Mouse (Mus musculus) Patski (cell line): ENCODE data around the gene Adgre5. TPM values are rescaled to one million over a fixed set of nuclear protein-coding genes. Genes with fewer than 3 reads are reported as not detected.

Experiments
- ATAC-seq: fragments of 100-300 bp; one replicate; pipeline ENCODE4 v1.8.0; 2021
- CTCF ChIA-PET: fragments of 350-600 bp; sonication (Branson Sonifier 250); formaldehyde crosslinking; loops from one replicate; lab custom pipeline; 2022; ENCODE audit warnings: inconsistent platforms; lab: Charles Lee
- POLR2A ChIA-PET: fragments of 350-600 bp; sonication (Branson Sonifier 250); formaldehyde crosslinking; loops from one replicate; lab custom pipeline; 2022; ENCODE audit warnings: antibody characterized with exemption, inconsistent platforms; lab: Charles Lee
- DNase-seq: peaks from one replicate; pipeline ENCODE4 v3.0.0-alpha.2; 2011; ENCODE audit warnings: low read depth, low spot score
- H3K27me3 ChIP-seq: fragments of 371-371 bp; one replicate; pipeline ENCODE4 v1.5.1; 2021
- CTCF ChIP-seq: fragments of 100-300 bp; IDR thresholded peaks from one replicate; pipeline ENCODE4 v1.5.1; 2021
- in situ Hi-C: fragments of 300-500 bp; cut with MboI; formaldehyde crosslinking; loops from 3 replicates; pipeline ENCODE4 v1.11.1; 2018; ENCODE audit warnings: low pct_unique_long_range_greater_than_20kb, mixed read lengths
- polyA plus RNA-seq: library from polyadenylated mRNA; unstranded; gene quantifications from one replicate; pipeline ENCODE4 v1.2.3, GENCODE M21; 2021

Gene Adgre5
- polyA plus RNA-seq, 1 experiment from 2014 or later = 77.0 TPM

DNA sequence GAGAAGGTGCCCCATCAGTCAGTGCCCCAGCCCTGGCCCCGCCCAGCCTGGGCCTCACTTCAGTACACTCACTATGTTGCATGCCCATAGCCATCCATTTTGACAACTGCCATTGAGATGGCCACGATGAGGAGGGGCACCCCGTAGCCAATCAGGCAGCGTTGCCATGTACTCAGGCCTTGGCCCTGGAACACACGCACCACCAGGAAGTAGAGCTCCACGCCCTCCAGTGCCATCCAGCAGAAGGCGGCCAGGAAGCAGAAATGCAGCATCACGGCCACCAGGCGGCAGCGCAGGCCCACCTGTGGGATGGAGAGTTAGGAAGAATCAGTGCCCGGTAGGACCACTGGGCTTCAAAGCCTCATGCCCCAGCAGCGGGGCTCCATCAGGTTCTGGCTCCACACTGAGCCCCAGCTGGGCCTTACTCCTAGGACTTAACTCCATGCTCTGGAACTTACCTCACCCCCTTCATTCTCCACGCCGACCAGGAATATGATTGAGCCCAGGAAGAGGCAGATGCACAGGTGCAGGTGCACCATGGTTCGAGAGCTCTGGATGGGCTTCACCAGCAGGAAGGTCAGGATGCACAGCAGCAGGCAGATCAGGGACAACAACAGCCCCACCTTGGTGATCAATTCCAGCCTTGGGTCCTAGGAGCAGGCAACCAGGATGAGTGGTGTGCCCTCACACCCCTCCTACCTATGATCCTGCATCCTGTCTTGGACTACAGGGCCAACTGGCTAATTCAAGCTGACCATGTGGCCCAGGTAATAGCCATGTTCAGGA lies 16.2 kb downstream of the Adgre5 start:
- CTCF ChIA-PET = interaction anchor here (0.9 to 5.2 kb wide), 11 partner anchors 9 to 230 kb away, joined by 3 to 40 read pairs (median 5); partner anchors contain the start of genes Asf1b, Ddx39 and Gm10644
- POLR2A ChIA-PET = interaction anchor here (0.8 to 1.7 kb wide), 5 partner anchors 9 to 176 kb away, joined by 3 to 8 read pairs (median 3); partner anchors contain the start of gene Ptger1
- DNase-seq (no peak), ATAC-seq (no peak)
- in situ Hi-C loops = no loop called here
- no peaks in the 10 kb centered on the region for H3K27me3 ChIP-seq
- TF ChIP-seq CTCF = no peak

- ChIA-PET POLR2A (interaction anchor here (0.6 to 1.3 kb wide), 3 partner anchors 10 to 32 kb away, joined by 3 to 4 read pairs (median 3); no protein-coding TSS in a partner anchor), CTCF (interaction anchor here (0.9 to 5.2 kb wide), 7 partner anchors 10 to 232 kb away, joined by 3 to 40 read pairs (median 8); partner anchors contain the start of genes Asf1b and Gm10644)
- no peaks in the 10 kb centered on the region for H3K27me3 ChIP-seq
- no peak for TF ChIP-seq CTCF
- DNase-seq = no peak
- in situ Hi-C loops = no loop called here
- no peak for ATAC-seq
These were observed 17.6 kb downstream of the Adgre5 start for GRCm38 (mm10) chr8:83723447-83724083.

GRCm38 (mm10) chr8:83722631-83723030 lies 18.5 kb downstream of the Adgre5 start:
- no peaks in the 10 kb centered on the region for H3K27me3 ChIP-seq
- in situ Hi-C loops = no loop called here
- DNase-seq = no peak
- no peak for ATAC-seq
- ChIA-PET CTCF (interaction anchor here (1.1 to 5.2 kb wide), 2 partner anchors 60 to 171 kb away, joined by 3 to 40 read pairs; no protein-coding TSS in a partner anchor), POLR2A (no interaction called here)
- no peak for TF ChIP-seq CTCF

- ChIA-PET POLR2A (interaction anchor here (0.6 to 0.8 kb wide), 2 partner anchors 23 to 73 kb away, joined by 3 read pairs; partner anchors contain the start of gene Pkn1), CTCF (interaction anchor here (5.2 kb wide), 1 partner anchor 172 kb away, joined by 40 read pairs; no protein-coding TSS in a partner anchor)
- TF ChIP-seq CTCF = no peak
- in situ Hi-C loops = no loop called here
- no peak for DNase-seq
- ATAC-seq = no peak
- H3K27me3 ChIP-seq = no peaks in the 10 kb centered on the region
These were observed 19.6 kb downstream of the Adgre5 start for GRCm38 (mm10) chr8:83721405-83722025.

- H3K27me3 ChIP-seq = no peaks in the 10 kb centered on the region
- ChIA-PET CTCF (no interaction called here), POLR2A (no interaction called here)
- in situ Hi-C loops = no loop called here
- no peak for TF ChIP-seq CTCF
- DNase-seq (no peak), ATAC-seq (no peak)
These were observed 21.4 kb downstream of the Adgre5 start for GRCm38 (mm10) chr8:83719693-83720092.

DNA sequence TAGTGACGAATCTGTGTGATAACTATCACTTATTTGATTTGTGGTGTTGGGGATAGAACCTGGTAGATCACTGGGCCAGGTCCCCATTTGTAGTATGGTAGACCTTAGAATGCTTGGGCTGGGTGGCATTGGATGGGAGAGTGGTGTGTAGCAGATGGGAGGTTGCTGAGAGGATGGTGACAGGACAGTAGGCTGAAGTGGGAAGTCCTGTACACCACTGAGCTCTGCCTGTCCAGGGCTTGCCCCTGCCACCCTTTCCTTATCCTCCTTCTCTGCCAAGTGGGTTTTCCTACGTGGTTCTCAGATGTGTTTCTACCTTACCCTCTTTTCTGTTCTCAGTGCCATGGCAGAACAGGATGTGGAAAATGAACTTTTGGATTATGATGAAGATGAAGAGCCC lies 22.1 kb downstream of the Adgre5 start:
- no peak for ATAC-seq
- TF ChIP-seq CTCF = no peak
- in situ Hi-C loops = no loop called here
- POLR2A ChIA-PET = no interaction called here
- DNase-seq = no peak
- H3K27me3 ChIP-seq = no peaks in the 10 kb centered on the region
- CTCF ChIA-PET = interaction anchor here (1.4 kb wide), 1 partner anchor 11 kb away, joined by 5 read pairs; no protein-coding TSS in a partner anchor

- no peak for DNase-seq
- CTCF ChIA-PET = no interaction called here
- no peak for TF ChIP-seq CTCF
- no peaks in the 10 kb centered on the region for H3K27me3 ChIP-seq
- POLR2A ChIA-PET = interaction anchor here (0.9 kb wide), 2 partner anchors 22 to 67 kb away, joined by 3 read pairs; no protein-coding TSS in a partner anchor
- in situ Hi-C loops = no loop called here
- ATAC-seq = no peak
These were observed 24.6 kb downstream of the Adgre5 start for GRCm38 (mm10) chr8:83716563-83716962.

- no peaks in the 10 kb centered on the region for H3K27me3 ChIP-seq
- ATAC-seq (no peak), DNase-seq (no peak)
- POLR2A ChIA-PET = interaction anchor here (1.3 to 2.7 kb wide), 2 partner anchors 12 to 17 kb away, joined by 3 to 12 read pairs; partner anchors contain the start of gene Pkn1
- in situ Hi-C loops = no loop called here
- no peak for TF ChIP-seq CTCF
- CTCF ChIA-PET = interaction anchor here (1.4 kb wide), 1 partner anchor 9 kb away, joined by 5 read pairs; no protein-coding TSS in a partner anchor
These were observed 25.4 kb downstream of the Adgre5 start for GRCm38 (mm10) chr8:83715771-83716170.

- ChIA-PET CTCF (interaction anchor here (1.0 to 2.1 kb wide), 6 partner anchors 9 to 183 kb away, joined by 3 to 9 read pairs (median 4); no protein-coding TSS in a partner anchor), POLR2A (interaction anchor here (1.0 to 2.7 kb wide), 3 partner anchors 12 to 106 kb away, joined by 3 to 12 read pairs (median 5); partner anchors contain the start of gene Pkn1)
- TF ChIP-seq CTCF = no peak
- ATAC-seq (peak; percentile 100), DNase-seq (peak; percentile 90)
- no peaks in the 10 kb centered on the region for H3K27me3 ChIP-seq
- in situ Hi-C loops = no loop called here
These were observed 26.0 kb downstream of the Adgre5 start, which contains the start of gene Ddx39 for GRCm38 (mm10) chr8:83715031-83715690. TSS of gene Ddx39 (plus strand) at chr8:83715177.
